Mouse (Mus musculus) adrenal gland, adult 8-10 months (tissue): ENCODE data around the gene Sema3g. TPM values are rescaled to one million over a fixed set of nuclear protein-coding genes. Genes with fewer than 3 reads are reported as not detected.

Experiments used
- DNase-seq: peaks from one replicate; pipeline ENCODE4 v3.0.0; 2022
- total RNA-seq, 4 experiments: library from RNA; stranded (reverse); gene quantifications; 2 replicates each; pipeline ENCODE4 v1.2.4; 2022

Gene Sema3g
- total RNA-seq, 4 experiments from 2014 or later = 8.8 to 12.4 (median 10.8) TPM

- peak; percentile 60 for DNase-seq
These were observed 19.8 kb upstream of the Sema3g start for GRCm38 (mm10) chr14:31197547-31198516.

- no peak for DNase-seq
These were observed 18.1 kb upstream of the Sema3g start for GRCm38 (mm10) chr14:31199599-31199998.

- no peak for DNase-seq
These were observed 17.6 kb upstream of the Sema3g start for GRCm38 (mm10) chr14:31200038-31200437.

GRCm38 (mm10) chr14:31204844-31205243, 12.8 kb upstream of the Sema3g start:
- DNase-seq = no peak

- DNase-seq = no peak
These were observed 12.5 kb upstream of the Sema3g start for GRCm38 (mm10) chr14:31205244-31205561.

- peak; percentile 52 for DNase-seq
These were observed 11.8 kb upstream of the Sema3g start for GRCm38 (mm10) chr14:31205562-31206467.

- DNase-seq = peak; percentile 93
These were observed 11.1 kb upstream of the Sema3g start for GRCm38 (mm10) chr14:31206472-31206981.

- DNase-seq = peak; percentile 67
These were observed 10.4 kb upstream of the Sema3g start for GRCm38 (mm10) chr14:31207070-31207830.

- DNase-seq = no peak
These were observed 9.6 kb upstream of the Sema3g start, which contains the start of gene Tnnc1 for GRCm38 (mm10) chr14:31208084-31208483. Tnnc1 (plus strand) TSS chr14:31208312.

GRCm38 (mm10) chr14:31209133-31209557, 8.5 kb upstream of the Sema3g start:
- DNase-seq = no peak

- DNase-seq = no peak
These were observed 5.8 kb upstream of the Sema3g start for GRCm38 (mm10) chr14:31211854-31212253.

- DNase-seq = no peak
These were observed 5.2 kb upstream of the Sema3g start for GRCm38 (mm10) chr14:31212499-31212898.

- DNase-seq = no peak
These were observed 3.8 kb upstream of the Sema3g start for GRCm38 (mm10) chr14:31213868-31214267.

- DNase-seq = no peak
These were observed 3.0 kb upstream of the Sema3g start for GRCm38 (mm10) chr14:31214684-31215083.

- DNase-seq = no peak
These were observed 2.3 kb upstream of the Sema3g start for GRCm38 (mm10) chr14:31215157-31216002.

GRCm38 (mm10) chr14:31216846-31217245, 814 bp upstream of the Sema3g start, which contains the start of gene Nisch:
Nisch (minus strand) TSS chr14:31216946.
- no peak for DNase-seq

GRCm38 (mm10) chr14:31226978-31227377, 9.3 kb downstream of the Sema3g start:
- DNase-seq = no peak

GRCm38 (mm10) chr14:31228234-31228633, 10.6 kb downstream of the Sema3g start:
- no peak for DNase-seq

- no peak for DNase-seq
These were observed 12.8 kb downstream of the Sema3g start for GRCm38 (mm10) chr14:31230442-31230841.

GRCm38 (mm10) chr14:31232404-31233069, 14.9 kb downstream of the Sema3g start:
- no peak for DNase-seq
